ENCODE assay signal across 7 mouse cellular contexts in the genomic region with DNA sequence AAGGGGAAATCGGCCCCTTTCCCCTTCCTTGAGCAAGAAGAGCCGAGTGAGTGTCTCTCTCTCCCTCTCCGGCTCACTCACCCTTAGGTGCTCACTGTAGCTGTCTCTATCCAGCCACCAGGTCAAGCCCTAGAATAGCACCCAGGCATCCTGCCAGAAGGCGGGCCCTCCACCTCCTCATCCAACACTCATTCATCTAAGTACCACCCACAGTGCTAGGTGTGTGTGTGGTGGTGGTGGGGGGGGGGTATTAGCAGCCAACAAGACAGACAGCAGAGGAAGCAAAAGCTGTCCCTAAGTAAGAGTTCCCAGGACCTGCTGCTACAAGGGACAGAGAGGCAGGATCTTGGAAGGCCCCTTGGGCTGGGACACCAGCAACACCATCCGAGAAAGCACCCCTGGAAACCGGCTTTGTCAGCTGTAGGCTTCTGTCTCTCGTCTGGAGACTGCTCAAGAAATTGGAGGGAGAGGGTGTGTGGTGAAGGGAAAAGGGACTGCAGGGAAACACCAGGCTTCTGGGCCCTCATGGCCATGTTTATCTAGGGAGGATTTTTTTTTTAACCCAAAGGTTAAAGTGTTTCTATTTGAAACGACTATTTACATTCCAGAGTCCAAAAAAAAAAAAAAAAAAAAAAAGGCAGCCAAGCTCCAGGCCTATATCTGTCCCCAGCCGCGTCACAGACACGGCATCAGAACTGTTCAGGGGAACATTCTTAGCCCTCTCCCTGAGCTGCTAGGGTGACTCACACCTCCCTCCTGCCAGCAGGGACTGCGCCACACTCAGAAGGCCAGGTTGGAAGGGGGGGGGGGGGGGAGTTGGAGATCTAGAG. TPM values are rescaled to one million over a fixed set of nuclear protein-coding genes. Genes with fewer than 3 reads are reported as not detected.
DNase-seq lines count a peak whose midpoint lies in the region; ATAC-seq lines count a peak whose summit lies in the region.

No protein-coding gene starts in this region.

- intact Hi-C loops in heart, postnatal 14 days (cut with DNase I), result no loop called here

- H3K4me2 ChIP-seq in embryonic facial prominence, embryonic 13.5 days, result peak overlapping the region; percentile 93
- H3K4me2 ChIP-seq in limb, embryonic 12.5 days, result peak overlapping the region; percentile 82

- peaks cover 91% of the 10 kb centered on the region for H3K4me1 ChIP-seq in embryonic facial prominence, embryonic 13.5 days
- peaks cover 82% of the 10 kb centered on the region for H3K4me1 ChIP-seq in limb, embryonic 12.5 days (replicated peaks)

- H3K9me3 ChIP-seq in embryonic facial prominence, embryonic 13.5 days, result no peaks in the 10 kb centered on the region
- no peaks in the 10 kb centered on the region for H3K9me3 ChIP-seq in limb, embryonic 12.5 days

- ATAC-seq in embryonic facial prominence, embryonic 13.5 days (ENCODE audit: insufficient number of reproducible peaks, insufficient read depth, low FRiP score, low TSS enrichment, low read depth), result no peak
- ATAC-seq in limb, embryonic 12.5 days (ENCODE audit: insufficient number of reproducible peaks, insufficient read depth, low FRiP score, low TSS enrichment, low read depth), result no peak

- H3K9ac ChIP-seq in embryonic facial prominence, embryonic 13.5 days, result peak overlapping the region; percentile 40; the same call in 1 of the 2 replicates
- peak overlapping the region; percentile 27; the same call in 1 of the 2 replicates for H3K9ac ChIP-seq in limb, embryonic 12.5 days (replicated peaks)

- H3K36me3 ChIP-seq in embryonic facial prominence, embryonic 13.5 days, result peaks cover 26% of the 10 kb centered on the region
- peaks cover 10% of the 10 kb centered on the region; the same call in 1 of the 2 replicates for H3K36me3 ChIP-seq in limb, embryonic 12.5 days

- peak overlapping the region; percentile 6; the same call in 1 of the 2 replicates for H3K4me3 ChIP-seq in embryonic facial prominence, embryonic 13.5 days
- peak overlapping the region; percentile 41; the same call in 1 of the 2 replicates for H3K4me3 ChIP-seq in limb, embryonic 12.5 days (replicated peaks)

- peak; percentile 77 for DNase-seq in 3134 (ENCODE audit: extremely low read depth, insufficient read length, low spot score)
- peak; percentile 90 for DNase-seq in 3T3-L1 (ENCODE audit: low read depth, low spot score)
- peak; percentile 68 to 78 for DNase-seq in heart, postnatal 14 days
- DNase-seq in skeletal muscle tissue, adult 2 months (ENCODE audit: low read depth, low spot score), result peak; percentile 95
- DNase-seq in retina, embryonic 14.5 days (ENCODE audit: low spot score), result no peak

- H3K27me3 ChIP-seq in embryonic facial prominence, embryonic 13.5 days, result no peaks in the 10 kb centered on the region
- H3K27me3 ChIP-seq in limb, embryonic 12.5 days, result no peaks in the 10 kb centered on the region

- peak overlapping the region; percentile 88 for H3K27ac ChIP-seq in embryonic facial prominence, embryonic 13.5 days
- H3K27ac ChIP-seq in limb, embryonic 12.5 days, result peak overlapping the region; percentile 77

- 45% methylated on average over 12 of the region's 12 CpGs for WGBS in embryonic facial prominence, embryonic 13.5 days
- 46% methylated on average over 12 of the region's 12 CpGs for WGBS in limb, embryonic 12.5 days

RNA-seq across cellular contexts. Expression of a gene that starts 13.7 kb away (rescaled TPM):
- polyA plus RNA-seq in embryonic facial prominence, embryonic 13.5 days (2015; fragmentation: Nextera tagmentation; extraction: Ambion mirVana), result 80.5 and 84.4 TPM in 2 replicates
- 100 to 1,000 TPM; 122 to 138 TPM for total RNA-seq in heart, postnatal 14 days (2021)
- polyA plus RNA-seq in limb, embryonic 12.5 days (2016; fragmentation: Nextera tagmentation; extraction: Ambion mirVana), result 58.1 and 64.3 TPM in 2 replicates

RNA-seq across cellular contexts. Expression of a gene that starts 26.9 kb away (rescaled TPM):
- polyA plus RNA-seq in embryonic facial prominence, embryonic 13.5 days (2015; fragmentation: Nextera tagmentation; extraction: Ambion mirVana), result 27.6 and 28.3 TPM in 2 replicates
- total RNA-seq in heart, postnatal 14 days (2021), result 10 to 100 TPM; 35.0 to 35.7 TPM
- polyA plus RNA-seq in limb, embryonic 12.5 days (2016; fragmentation: Nextera tagmentation; extraction: Ambion mirVana), result 36.6 and 36.8 TPM in 2 replicates

RNA-seq across cellular contexts. Expression of a gene that starts 31.2 kb away (rescaled TPM):
- polyA plus RNA-seq in embryonic facial prominence, embryonic 13.5 days (2015; fragmentation: Nextera tagmentation; extraction: Ambion mirVana), result 125 and 159 TPM in 2 replicates
- total RNA-seq in heart, postnatal 14 days (2021), result 10 to 100 TPM; 44.4 to 47.6 TPM
- 103 TPM in 2 replicates for polyA plus RNA-seq in limb, embryonic 12.5 days (2016; fragmentation: Nextera tagmentation; extraction: Ambion mirVana)

RNA-seq across cellular contexts. Expression of a gene that starts 32.4 kb away (rescaled TPM):
- 18.3 and 19.7 TPM in 2 replicates for polyA plus RNA-seq in embryonic facial prominence, embryonic 13.5 days (2015; fragmentation: Nextera tagmentation; extraction: Ambion mirVana)
- total RNA-seq in heart, postnatal 14 days (2021), result under 1 TPM; 0.74 to 0.83 TPM
- polyA plus RNA-seq in limb, embryonic 12.5 days (2016; fragmentation: Nextera tagmentation; extraction: Ambion mirVana), result 21.7 and 23.5 TPM in 2 replicates

RNA-seq across cellular contexts. Expression of a gene that starts 52.3 kb away (rescaled TPM):
- polyA plus RNA-seq in embryonic facial prominence, embryonic 13.5 days (2015; fragmentation: Nextera tagmentation; extraction: Ambion mirVana), result 0.11 and 0.18 TPM in 2 replicates
- under 1 TPM; 0.61 to 0.62 TPM for total RNA-seq in heart, postnatal 14 days (2021)
- 0.16 and 0.19 TPM in 2 replicates for polyA plus RNA-seq in limb, embryonic 12.5 days (2016; fragmentation: Nextera tagmentation; extraction: Ambion mirVana)
